Mouse (Mus musculus): ENCODE data around the gene Atp8a1. TPM values are rescaled to one million over a fixed set of nuclear protein-coding genes. Genes with fewer than 3 reads are reported as not detected.

Atp8a1 gene
- total RNA-seq, 2 experiments from 2014 or later, result 170 to 193 TPM

GRCm38 (mm10) chr5:67778026-67778425 lies 69.2 kb downstream of the Atp8a1 start:
- DNase-seq (ENCODE audit: low spot score in 2 of 2), result peak; percentile 32 to 78

GRCm38 (mm10) chr5:67774186-67774585 lies 73.0 kb downstream of the Atp8a1 start:
- no peak for DNase-seq (ENCODE audit: low spot score in 2 of 2)

DNA sequence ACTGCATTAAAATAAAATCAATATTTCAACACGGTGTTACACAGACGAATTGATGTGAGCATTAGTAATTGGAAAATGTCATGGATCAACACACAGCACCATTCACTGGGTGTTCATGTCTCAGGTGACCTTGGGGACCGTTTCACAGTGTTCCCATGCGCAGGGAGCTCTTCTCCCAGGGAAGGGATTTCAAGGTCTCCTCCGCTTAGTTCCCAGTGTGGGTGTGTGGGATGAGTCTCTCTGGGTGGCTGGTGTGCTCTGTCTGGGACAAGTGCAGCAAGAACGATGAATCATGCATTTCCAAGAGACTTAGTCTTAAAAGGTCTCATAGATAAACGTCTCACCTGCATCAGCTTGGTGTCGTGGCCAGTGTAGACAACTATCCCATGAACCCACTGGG lies 78.5 kb downstream of the Atp8a1 start:
- no peak for DNase-seq (ENCODE audit: low spot score in 2 of 2)

GRCm38 (mm10) chr5:67764798-67765197 lies 82.4 kb downstream of the Atp8a1 start:
- DNase-seq (ENCODE audit: low spot score in 2 of 2), result no peak

DNA sequence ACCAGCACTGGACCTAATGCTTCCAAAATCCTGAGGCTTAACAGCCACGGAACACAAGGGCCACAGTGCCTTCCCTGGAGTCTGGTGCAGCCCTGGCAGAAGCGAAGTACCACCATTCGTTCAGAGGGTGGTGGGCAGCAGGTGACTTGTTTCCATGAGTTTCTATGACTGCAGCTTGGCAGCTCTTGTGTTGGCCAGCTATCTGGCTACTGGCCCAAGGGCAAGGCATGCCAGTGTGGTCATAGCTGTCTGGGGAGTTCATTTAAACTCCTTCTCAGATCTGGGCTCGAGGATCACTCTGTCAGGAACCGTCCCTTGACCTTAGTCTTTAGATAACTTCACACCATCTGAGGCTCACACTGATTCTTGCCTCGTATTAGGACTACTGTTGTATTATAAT lies 89.1 kb downstream of the Atp8a1 start:
- DNase-seq (ENCODE audit: low spot score in 2 of 2), result no peak

- peak in 1 of 2 experiments; percentile 53 for DNase-seq (ENCODE audit: low spot score in 2 of 2)
Measured at GRCm38 (mm10) chr5:67756138-67756537, 91.1 kb downstream of the Atp8a1 start.

DNA sequence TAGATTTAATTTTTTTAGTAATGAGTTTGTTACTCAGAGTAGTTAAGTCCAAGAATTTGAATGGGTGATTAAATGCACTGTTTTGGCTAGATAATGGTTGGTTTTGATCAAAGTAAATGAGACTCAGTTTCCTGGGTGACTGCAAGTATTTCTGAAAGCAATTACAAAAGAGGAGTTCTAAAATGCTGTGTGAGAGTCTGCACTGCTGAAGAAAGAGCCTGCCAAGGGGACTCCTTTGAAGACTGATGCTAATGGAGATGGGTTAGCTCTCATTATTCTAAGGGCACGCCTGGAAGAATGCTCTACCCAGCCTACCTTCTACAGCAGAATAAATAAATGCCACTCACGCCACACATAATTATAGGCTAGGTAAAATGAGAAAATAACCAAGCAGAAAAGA lies 94.2 kb downstream of the Atp8a1 start:
- peak in 1 of 2 experiments; percentile 25 for DNase-seq (ENCODE audit: low spot score in 2 of 2)

- no peak for DNase-seq (ENCODE audit: low spot score in 2 of 2)
Measured at GRCm38 (mm10) chr5:67752629-67753028, 94.6 kb downstream of the Atp8a1 start.

GRCm38 (mm10) chr5:67752007-67752406 lies 95.2 kb downstream of the Atp8a1 start:
- peak; percentile 53 to 78 for DNase-seq (ENCODE audit: low spot score in 2 of 2)

DNA sequence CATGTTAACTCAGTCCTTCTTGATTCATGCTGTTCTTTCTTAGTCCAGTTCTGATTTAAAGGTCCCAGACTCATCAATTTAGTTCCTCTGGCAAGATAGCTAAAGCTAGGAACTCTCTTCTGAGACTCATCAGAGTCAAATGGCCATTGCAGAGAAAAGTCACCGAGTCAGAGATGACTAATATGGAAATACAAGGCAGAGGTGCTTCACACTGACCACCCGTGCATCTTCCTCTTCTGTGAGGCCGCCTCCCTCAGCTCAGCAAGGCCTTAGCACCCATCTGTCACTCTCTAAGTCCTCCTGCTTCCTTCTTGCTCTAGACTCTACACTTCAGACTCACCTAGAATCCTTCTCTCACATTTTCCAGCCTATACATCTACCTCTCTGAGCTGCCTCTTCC lies 108.0 kb downstream of the Atp8a1 start:
- DNase-seq (ENCODE audit: low spot score in 2 of 2), result no peak

DNA sequence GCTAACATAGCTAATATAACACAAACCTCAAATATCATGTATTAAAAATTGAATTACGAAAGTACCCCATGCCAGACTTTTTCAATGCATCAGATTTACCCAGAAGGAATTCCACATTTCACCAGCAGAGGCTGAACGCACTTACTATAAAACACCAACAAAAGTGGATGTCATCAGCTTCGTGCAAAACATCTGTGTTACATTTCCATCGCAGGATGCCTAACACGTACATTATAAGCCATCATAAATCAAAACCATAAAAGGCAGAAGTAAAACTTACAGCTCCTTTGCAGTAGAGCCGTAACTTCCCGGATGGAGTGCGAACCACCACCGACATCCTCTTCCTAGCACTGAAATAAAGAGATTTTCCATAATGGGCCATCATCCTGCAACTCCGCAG lies 109.1 kb downstream of the Atp8a1 start:
- DNase-seq (ENCODE audit: low spot score in 2 of 2), result no peak

DNA sequence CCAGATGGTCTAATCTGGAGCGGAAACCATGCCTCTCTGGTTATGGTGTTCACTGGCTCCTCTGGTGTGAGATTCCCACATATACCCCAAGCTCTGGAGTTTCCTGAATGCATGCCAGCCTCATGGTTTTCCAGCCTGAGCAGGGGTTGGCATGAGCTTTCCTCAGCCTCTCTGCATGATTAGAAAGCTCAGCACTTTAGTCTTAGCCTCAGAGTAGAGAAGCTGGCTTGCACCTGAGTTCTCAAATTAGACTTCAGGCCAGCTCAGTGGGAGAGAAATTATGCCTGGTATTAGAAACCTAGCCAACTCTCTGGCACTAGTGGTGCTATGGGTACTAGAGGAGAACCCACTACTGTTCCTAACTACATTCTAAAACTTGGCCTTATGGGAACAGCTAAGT lies 111.5 kb downstream of the Atp8a1 start:
- DNase-seq (ENCODE audit: low spot score in 2 of 2), result no peak

GRCm38 (mm10) chr5:67733551-67734258 lies 113.5 kb downstream of the Atp8a1 start:
- no peak for DNase-seq (ENCODE audit: low spot score in 2 of 2)

GRCm38 (mm10) chr5:67733150-67733549 lies 114.1 kb downstream of the Atp8a1 start:
- DNase-seq (ENCODE audit: low spot score in 2 of 2), result no peak

- DNase-seq (ENCODE audit: low spot score in 2 of 2), result peak in 1 of 2 experiments; percentile 26
Measured at GRCm38 (mm10) chr5:67727755-67728154, 119.5 kb downstream of the Atp8a1 start.

DNA sequence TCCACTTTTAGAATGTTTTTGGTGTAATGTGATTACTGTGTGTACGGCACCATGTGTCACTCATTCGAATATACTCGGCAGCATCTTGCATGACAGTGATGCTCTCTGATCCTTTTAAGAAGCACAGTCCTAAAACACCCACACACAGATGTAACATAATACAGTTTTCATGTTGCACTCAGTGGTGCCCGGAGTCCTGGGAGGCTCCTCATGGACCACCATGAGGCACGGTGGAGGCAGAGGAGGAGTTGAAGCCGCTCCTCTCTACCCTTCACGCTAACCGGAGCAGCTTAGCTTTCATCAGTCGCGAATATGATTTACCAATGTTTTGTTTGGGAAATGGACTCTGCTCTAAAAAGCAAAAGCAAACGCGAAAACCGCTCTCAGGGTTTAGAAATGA lies 120.4 kb downstream of the Atp8a1 start:
- peak in 1 of 2 experiments; percentile 30 for DNase-seq (ENCODE audit: low spot score in 2 of 2)

DNA sequence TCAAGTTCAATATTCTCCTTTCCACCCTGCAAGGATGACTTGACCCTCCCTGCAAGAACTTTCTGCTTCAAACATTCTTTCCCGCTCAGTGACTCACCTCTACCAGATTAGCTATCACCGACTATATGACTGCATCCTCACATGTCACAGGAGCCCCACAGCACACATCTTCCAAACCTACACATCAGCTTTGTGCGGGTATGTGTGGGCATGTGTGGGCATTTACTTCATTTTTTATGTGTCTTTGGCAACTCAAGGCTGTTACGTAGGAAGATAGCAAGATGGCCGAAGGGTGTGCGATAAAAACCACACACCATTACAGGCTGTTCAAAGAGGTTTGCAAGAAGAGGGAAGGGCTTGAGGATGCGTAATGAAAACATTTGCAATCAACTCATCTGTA lies 145.6 kb downstream of the Atp8a1 start:
- DNase-seq (ENCODE audit: low spot score in 2 of 2), result no peak

DNA sequence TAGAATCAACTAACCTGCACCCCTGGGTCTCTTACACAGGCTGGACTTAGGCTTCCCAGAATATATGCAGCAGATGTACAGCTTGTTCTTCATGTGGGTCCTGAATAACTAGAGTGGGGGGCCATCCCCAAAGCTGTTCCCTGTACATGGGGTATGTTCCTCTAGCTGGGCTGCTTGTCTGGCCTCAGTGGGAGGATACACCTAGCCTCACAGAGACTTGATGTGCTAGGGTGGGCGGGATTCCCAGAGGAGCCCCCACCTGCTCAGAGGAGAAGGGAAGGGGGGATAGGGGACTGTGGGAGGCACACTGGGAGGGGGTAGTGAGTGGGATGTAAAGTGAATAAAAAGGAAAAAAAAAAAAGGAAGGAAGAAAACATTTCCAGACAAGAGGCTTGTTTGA lies 147.8 kb downstream of the Atp8a1 start:
- no peak for DNase-seq (ENCODE audit: low spot score in 2 of 2)

DNA sequence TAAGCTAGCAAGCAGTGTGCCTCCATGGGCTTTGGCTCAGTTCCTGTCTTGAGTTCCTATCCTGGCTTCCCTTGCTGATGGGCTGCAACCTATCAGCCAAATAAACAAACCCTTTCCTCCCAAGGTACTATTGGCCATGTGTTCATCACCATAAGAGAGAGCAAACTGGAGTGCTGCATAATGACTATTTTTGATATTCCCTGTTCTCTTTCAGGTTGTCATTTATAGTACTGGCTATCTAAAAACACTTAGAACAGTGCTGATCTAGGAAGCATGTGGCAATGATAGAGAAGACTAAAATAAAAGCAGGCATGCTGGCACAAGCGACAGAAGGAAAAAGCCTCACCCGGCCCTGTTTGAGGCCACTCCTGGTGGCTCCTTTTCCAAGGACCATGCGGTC lies 149.1 kb downstream of the Atp8a1 start:
- no peak for DNase-seq (ENCODE audit: low spot score in 2 of 2)

- DNase-seq (ENCODE audit: low spot score in 2 of 2), result peak in 1 of 2 experiments; percentile 21
Measured at GRCm38 (mm10) chr5:67696741-67697596, 150.3 kb downstream of the Atp8a1 start.

GRCm38 (mm10) chr5:67695055-67695710 lies 152.1 kb downstream of the Atp8a1 start:
- DNase-seq (ENCODE audit: low spot score in 2 of 2), result no peak

DNA sequence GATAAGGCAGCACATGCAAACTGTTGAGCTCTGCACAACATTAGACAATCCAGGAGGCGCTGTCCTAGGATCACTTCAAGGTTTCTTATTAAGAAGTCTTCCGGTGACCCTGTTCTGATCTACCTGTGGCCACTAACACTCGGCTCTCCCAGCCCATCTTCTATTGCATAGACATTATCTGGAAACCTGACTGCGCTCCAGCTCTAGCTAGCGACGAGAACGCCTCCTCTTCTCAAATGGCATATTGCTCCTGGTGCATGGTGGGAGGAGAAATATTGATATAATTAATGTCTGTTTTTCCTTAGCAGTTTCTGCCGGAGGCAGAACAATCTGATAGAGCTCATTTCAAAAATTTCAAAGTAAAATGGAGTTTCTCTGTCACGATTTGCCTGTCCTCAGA lies 156.9 kb downstream of the Atp8a1 start:
- peak; percentile 20 to 63 for DNase-seq (ENCODE audit: low spot score in 2 of 2)

Measured in layer of hippocampus, adult 18-20 months (tissue).